Mouse (Mus musculus) embryonic facial prominence, embryonic 14.5 days (tissue): Measurements from ENCODE around the gene Prm2. TPM values are rescaled to one million over a fixed set of nuclear protein-coding genes. Genes with fewer than 3 reads are reported as not detected.
"Not testable (repeated sequence)": the region's sequence is repeated elsewhere in the genome, so short reads cannot be mapped to it uniquely, and the experiment has no call there.

ENCODE experiments used
- ATAC-seq: fragments of 200-750 bp; cut with Nextera tagmentation; 2 replicates; pipeline ENCODE4 v1.8.0; 2017; ENCODE audit warnings: low read depth, moderate number of reproducible peaks, moderate TSS enrichment
- DNase-seq: peaks from one replicate; pipeline ENCODE4 v3.0.0-alpha.2; 2015; ENCODE audit warnings: low spot score
- H3K27ac ChIP-seq: fragments of 300-500 bp; sonication (generic); replicated peaks from 2 replicates; pipeline ENCODE4 v1.5.1; 2014; ENCODE audit warnings: low read depth, mild to moderate bottlenecking, low read length, moderate library complexity
- H3K27me3 ChIP-seq: fragments of 300-500 bp; sonication (generic); replicated peaks from 2 replicates; pipeline ENCODE4 v1.6.1; 2014; ENCODE audit warnings: low read length; ENCODE audit not compliant: control insufficient read depth, insufficient read depth
- H3K36me3 ChIP-seq: fragments of 300-500 bp; sonication (generic); 2 replicates; pipeline ENCODE4 v1.6.1; 2014; ENCODE audit warnings: low read length, mixed read lengths; ENCODE audit not compliant: control insufficient read depth, insufficient read depth
- H3K4me1 ChIP-seq: fragments of 300-500 bp; sonication (generic); 2 replicates; pipeline ENCODE4 v1.6.1; 2014; ENCODE audit warnings: antibody characterized with exemption, low read length; ENCODE audit not compliant: control insufficient read depth, insufficient read depth
- H3K4me2 ChIP-seq: fragments of 300-500 bp; sonication (generic); 2 replicates; pipeline ENCODE4 v1.6.1; 2014; ENCODE audit warnings: low read depth, mild to moderate bottlenecking, low read length, moderate library complexity, mixed read lengths
- H3K4me3 ChIP-seq: fragments of 300-500 bp; sonication (generic); 2 replicates; pipeline ENCODE4 v1.5.1; 2014; ENCODE audit warnings: low read depth, mild to moderate bottlenecking, low read length
- H3K9ac ChIP-seq: fragments of 300-500 bp; sonication (generic); 2 replicates; pipeline ENCODE4 v1.6.1; 2014; ENCODE audit warnings: low read depth, mild to moderate bottlenecking, low read length, moderate library complexity, mixed read lengths
- H3K9me3 ChIP-seq: fragments of 300-500 bp; sonication (generic); 2 replicates; pipeline ENCODE4 v1.6.1; 2016; ENCODE audit warnings: low read length; ENCODE audit not compliant: control insufficient read depth
- WGBS: fragments of 180-500 bp; shearing (Covaris S2); extraction: QIAGEN DNeasy Blood & Tissue Kit; methylation state at CpG from one replicate; pipeline ENCODE4 v1.1.7; 2014; 5-methylcytosine and 5-hydroxymethylcytosine counted together
- polyA plus RNA-seq: library from polyadenylated mRNA; unstranded; fragments of >200 nt; fragmentation: Nextera tagmentation; extraction: Ambion mirVana; gene quantifications from 2 replicates; pipeline ENCODE4 v1.2.1, GENCODE M21; 2014

The Prm2 gene
- polyA plus RNA-seq, 1 experiment from 2014 or later: not detected

- DNase-seq, H3K4me2 ChIP-seq, H3K4me1 ChIP-seq, H3K9me3 ChIP-seq, H3K36me3 ChIP-seq, H3K4me3 ChIP-seq, H3K27me3 ChIP-seq, H3K9ac ChIP-seq, H3K27ac ChIP-seq: not testable (repeated sequence)
- WGBS: 72% methylated on average over 3 of the region's 3 CpGs
- ATAC-seq: 0 out of 2 replicates have a peak, but pooled peaks have one; percentile 53
Measured at GRCm38 (mm10) chr16:10802420-10802819, 6.5 kb upstream of the Prm2 start.

- Histone ChIP-seq H3K4me3 (no peak within 1 kb of the TSS), H3K9ac (no peak within 1 kb of the TSS), H3K27ac (no peak within 1 kb of the TSS), H3K36me3 (no peaks in the 10 kb centered on the region), H3K4me1 (peaks cover 3% of the 10 kb centered on the region; the same call in 1 of the 2 replicates), H3K27me3 (peaks cover 5% of the 10 kb centered on the region), H3K4me2 (no peak within 1 kb of the TSS), H3K9me3 (no peaks in the 10 kb centered on the region)
- ATAC-seq (no peak), DNase-seq (no peak)
- WGBS: 75% methylated on average over 9 of the region's 9 CpGs
Measured at GRCm38 (mm10) chr16:10790702-10791101, 5.2 kb downstream of the Prm2 start, which contains the start of gene Prm3. Gene Prm3 (minus strand): TSS chr16:10790914.

- peaks cover 4% of the 10 kb centered on the region for H3K4me1 ChIP-seq
- no peaks in the 10 kb centered on the region for H3K36me3 ChIP-seq
- H3K27ac ChIP-seq: no peak overlapping the region
- no peak overlapping the region for H3K9ac ChIP-seq
- DNase-seq (peak; percentile 10), ATAC-seq (no peak)
- H3K4me3 ChIP-seq: no peak overlapping the region
- WGBS: 65% methylated on average over 4 of the region's 4 CpGs
- H3K4me2 ChIP-seq: no peak overlapping the region
- no peaks in the 10 kb centered on the region for H3K9me3 ChIP-seq
- H3K27me3 ChIP-seq: no peaks in the 10 kb centered on the region
Measured at GRCm38 (mm10) chr16:10788866-10789265, 7.1 kb downstream of the Prm2 start.

- Histone ChIP-seq H3K4me3 (no peak within 1 kb of the TSS), H3K4me2 (no peak within 1 kb of the TSS), H3K9ac (no peak within 1 kb of the TSS), H3K4me1 (peaks cover 10% of the 10 kb centered on the region), H3K27ac (no peak within 1 kb of the TSS), H3K9me3 (no peaks in the 10 kb centered on the region), H3K36me3 (no peaks in the 10 kb centered on the region), H3K27me3 (no peaks in the 10 kb centered on the region)
- no peak for ATAC-seq
- no peak for DNase-seq
- WGBS: 48% methylated on average over 14 of the region's 16 CpGs
Measured at GRCm38 (mm10) chr16:10788271-10788670, 7.7 kb downstream of the Prm2 start, which contains the start of gene Tnp2. Gene Tnp2 (minus strand): TSS chr16:10788660.

GRCm38 (mm10) chr16:10787548-10788058, 8.3 kb downstream of the Prm2 start:
- Histone ChIP-seq H3K27ac (no peak overlapping the region), H3K27me3 (no peaks in the 10 kb centered on the region), H3K4me1 (peaks cover 16% of the 10 kb centered on the region), H3K4me3 (no peak overlapping the region), H3K4me2 (peak overlapping the region; percentile 7; the same call in 1 of the 2 replicates), H3K9ac (no peak overlapping the region), H3K9me3 (no peaks in the 10 kb centered on the region), H3K36me3 (no peaks in the 10 kb centered on the region)
- no peak for DNase-seq
- no peak for ATAC-seq
- 83% methylated on average over 7 of the region's 7 CpGs for WGBS

GRCm38 (mm10) chr16:10786782-10787547, 9.0 kb downstream of the Prm2 start:
- Histone ChIP-seq H3K4me1 (peaks cover 22% of the 10 kb centered on the region), H3K9ac (0 out of 2 replicates have a peak overlapping the region, but pooled peaks have one; percentile 83), H3K9me3 (no peaks in the 10 kb centered on the region), H3K36me3 (no peaks in the 10 kb centered on the region), H3K4me2 (peak overlapping the region; percentile 91), H3K27me3 (no peaks in the 10 kb centered on the region), H3K27ac (peak overlapping the region; percentile 98), H3K4me3 (no peak overlapping the region)
- WGBS: 68% methylated on average over 4 of the region's 4 CpGs
- ATAC-seq (no peak), DNase-seq (peak; percentile 31)

GRCm38 (mm10) chr16:10786288-10786687, 9.6 kb downstream of the Prm2 start:
- H3K4me3 ChIP-seq: peak overlapping the region; percentile 80
- peak overlapping the region; percentile 98 for H3K27ac ChIP-seq
- H3K27me3 ChIP-seq: no peaks in the 10 kb centered on the region
- H3K9me3 ChIP-seq: no peaks in the 10 kb centered on the region
- WGBS: 1% methylated on average over 9 of the region's 9 CpGs
- DNase-seq: peak; percentile 96
- peaks cover 28% of the 10 kb centered on the region for H3K4me1 ChIP-seq
- H3K36me3 ChIP-seq: no peaks in the 10 kb centered on the region
- H3K4me2 ChIP-seq: peak overlapping the region; percentile 91
- H3K9ac ChIP-seq: peak overlapping the region; percentile 83
- ATAC-seq: peak; percentile 42

GRCm38 (mm10) chr16:10785371-10786231, 10.3 kb downstream of the Prm2 start, which contains the start of gene Socs1:
Gene Socs1 (minus strand): TSS chr16:10785536.
- DNase-seq (peak; percentile 98), ATAC-seq (peak; percentile 90)
- peak within 1 kb of the TSS; percentile 98 for H3K27ac ChIP-seq
- peak within 1 kb of the TSS; percentile 80 for H3K4me3 ChIP-seq
- under 1% methylated on average over 46 of the region's 59 CpGs for WGBS
- peak within 1 kb of the TSS; percentile 91 for H3K4me2 ChIP-seq
- H3K4me1 ChIP-seq: peaks cover 34% of the 10 kb centered on the region
- H3K9ac ChIP-seq: peak within 1 kb of the TSS; percentile 83
- no peaks in the 10 kb centered on the region for H3K27me3 ChIP-seq
- H3K9me3 ChIP-seq: no peaks in the 10 kb centered on the region
- no peaks in the 10 kb centered on the region for H3K36me3 ChIP-seq
